Mouse (Mus musculus) midbrain, embryonic 10.5 days (tissue): ENCODE results near the gene Fam187b. TPM values are rescaled to one million over a fixed set of nuclear protein-coding genes. Genes with fewer than 3 reads are reported as not detected.
"Not testable (repeated sequence)": the region's sequence is repeated elsewhere in the genome, so short reads cannot be mapped to it uniquely, and the experiment has no call there.

ENCODE experiments used
- DNase-seq: peaks from one replicate; pipeline ENCODE4 v3.0.0-alpha.2; 2017; ENCODE audit warnings: low spot score
- H3K27ac ChIP-seq: fragments of 300-500 bp; sonication (generic); replicated peaks from 2 replicates; pipeline ENCODE4 v1.5.1; 2016; ENCODE audit warnings: mild to moderate bottlenecking
- H3K27me3 ChIP-seq: fragments of 300-500 bp; sonication (generic); 2 replicates; pipeline ENCODE4 v1.6.1; 2016; ENCODE audit warnings: low read depth, mild to moderate bottlenecking; ENCODE audit not compliant: poor library complexity, severe bottlenecking
- H3K36me3 ChIP-seq: fragments of 300-500 bp; sonication (generic); 2 replicates; pipeline ENCODE4 v1.6.1; 2016; ENCODE audit warnings: mild to moderate bottlenecking, moderate library complexity
- H3K4me1 ChIP-seq: fragments of 300-500 bp; sonication (generic); 2 replicates; pipeline ENCODE4 v1.6.1; 2016
- H3K4me3 ChIP-seq: fragments of 300-500 bp; sonication (generic); 2 replicates; pipeline ENCODE4 v1.5.1; 2016; ENCODE audit warnings: mild to moderate bottlenecking, moderate library complexity
- H3K9me3 ChIP-seq: fragments of 300-500 bp; sonication (generic); replicated peaks from 2 replicates; pipeline ENCODE4 v1.6.1; 2016; ENCODE audit warnings: mild to moderate bottlenecking
- WGBS: fragments of 180-500 bp; shearing (Covaris S2); methylation state at CpG from one replicate; pipeline ENCODE4 v1.1.7; 2016; 5-methylcytosine and 5-hydroxymethylcytosine counted together
- polyA plus RNA-seq: library from polyadenylated mRNA; unstranded; fragments of >200 nt; fragmentation: Nextera tagmentation; extraction: Ambion mirVana; gene quantifications from 2 replicates; pipeline ENCODE4 v1.2.1, GENCODE M21; 2016

The Fam187b gene
- polyA plus RNA-seq = 0.71 and 0.91 TPM in 2 replicates

- peak; percentile 88 for DNase-seq
- peak within 1 kb of the TSS; percentile 79 for H3K27ac ChIP-seq
- H3K36me3 ChIP-seq = peaks cover 6% of the 10 kb centered on the region; the same call in 1 of the 2 replicates
- no peaks in the 10 kb centered on the region for H3K9me3 ChIP-seq
- H3K4me1 ChIP-seq = peaks cover 21% of the 10 kb centered on the region
- WGBS = under 1% methylated on average over 37 of the region's 37 CpGs
- H3K27me3 ChIP-seq = peaks cover 22% of the 10 kb centered on the region
- H3K4me3 ChIP-seq = peak within 1 kb of the TSS; percentile 62
Observed at GRCm38 (mm10) chr7:30973501-30974289, at the start of gene Fam187b. Gene Fam187b, plus strand, starts transcription at chr7:30973790.

GRCm38 (mm10) chr7:30924071-30924470, 49.5 kb upstream of the Fam187b start:
- H3K9me3 ChIP-seq = no peaks in the 10 kb centered on the region
- DNase-seq = no peak
- H3K4me3 ChIP-seq = no peak overlapping the region
- H3K4me1 ChIP-seq = no peaks in the 10 kb centered on the region
- no peak overlapping the region for H3K27ac ChIP-seq
- 78% methylated on average over 3 of the region's 3 CpGs for WGBS
- H3K36me3 ChIP-seq = no peaks in the 10 kb centered on the region
- H3K27me3 ChIP-seq = no peaks in the 10 kb centered on the region

GRCm38 (mm10) chr7:30924581-30924980, 49.0 kb upstream of the Fam187b start, which contains the start of gene Hamp2:
Gene Hamp2, minus strand, starts transcription at chr7:30924681.
- H3K9me3 ChIP-seq, H3K27me3 ChIP-seq, DNase-seq, H3K36me3 ChIP-seq, H3K4me3 ChIP-seq, H3K4me1 ChIP-seq, H3K27ac ChIP-seq: not testable (repeated sequence)
- WGBS = 80% methylated on average over 2 of the region's 2 CpGs

- WGBS = 84% methylated on average over 6 of the region's 6 CpGs
- H3K27ac ChIP-seq, H3K36me3 ChIP-seq, H3K4me3 ChIP-seq, DNase-seq, H3K4me1 ChIP-seq, H3K27me3 ChIP-seq, H3K9me3 ChIP-seq: not testable (repeated sequence)
Observed at GRCm38 (mm10) chr7:30935422-30936099, 38.0 kb upstream of the Fam187b start.

GRCm38 (mm10) chr7:30940070-30940469, 33.5 kb upstream of the Fam187b start:
- not testable (repeated sequence) for H3K27ac ChIP-seq, H3K36me3 ChIP-seq, H3K4me1 ChIP-seq, DNase-seq, H3K9me3 ChIP-seq, H3K4me3 ChIP-seq, H3K27me3 ChIP-seq
- WGBS = 96% methylated on average over 1 of the region's 1 CpGs

- not testable (repeated sequence) for H3K27ac ChIP-seq, H3K4me3 ChIP-seq, H3K9me3 ChIP-seq, H3K27me3 ChIP-seq, H3K4me1 ChIP-seq, DNase-seq
- peaks cover 21% of the 10 kb centered on the region for H3K36me3 ChIP-seq
- WGBS = 68% methylated on average over 3 of the region's 3 CpGs
Observed at GRCm38 (mm10) chr7:30942365-30942764, 31.2 kb upstream of the Fam187b start.

GRCm38 (mm10) chr7:30943909-30944635, 29.5 kb upstream of the Fam187b start, which contains the start of gene Hamp:
Gene Hamp, minus strand, starts transcription at chr7:30944032.
- DNase-seq = no peak
- no peaks in the 10 kb centered on the region for H3K9me3 ChIP-seq
- WGBS = 74% methylated on average over 9 of the region's 9 CpGs
- H3K27me3 ChIP-seq = no peaks in the 10 kb centered on the region
- H3K4me3 ChIP-seq = no peak within 1 kb of the TSS
- no peaks in the 10 kb centered on the region for H3K4me1 ChIP-seq
- H3K36me3 ChIP-seq = peaks cover 32% of the 10 kb centered on the region
- H3K27ac ChIP-seq = no peak within 1 kb of the TSS

- WGBS = 82% methylated on average over 2 of the region's 2 CpGs
- not testable (repeated sequence) for H3K4me1 ChIP-seq, H3K27me3 ChIP-seq, H3K9me3 ChIP-seq, DNase-seq, H3K4me3 ChIP-seq, H3K27ac ChIP-seq
- peaks cover 39% of the 10 kb centered on the region for H3K36me3 ChIP-seq
Observed at GRCm38 (mm10) chr7:30944706-30945105, 28.9 kb upstream of the Fam187b start.

- not testable (repeated sequence) for H3K4me3 ChIP-seq, H3K9me3 ChIP-seq, DNase-seq, H3K4me1 ChIP-seq, H3K27me3 ChIP-seq, H3K27ac ChIP-seq
- peaks cover 46% of the 10 kb centered on the region for H3K36me3 ChIP-seq
- WGBS = 94% methylated on average over 7 of the region's 7 CpGs
Observed at GRCm38 (mm10) chr7:30945466-30945865, 28.1 kb upstream of the Fam187b start.

- H3K36me3 ChIP-seq = peaks cover 50% of the 10 kb centered on the region
- 91% methylated on average over 7 of the region's 7 CpGs for WGBS
- no peaks in the 10 kb centered on the region for H3K9me3 ChIP-seq
- DNase-seq = no peak
- H3K27me3 ChIP-seq = no peaks in the 10 kb centered on the region
- no peaks in the 10 kb centered on the region for H3K4me1 ChIP-seq
- H3K4me3 ChIP-seq = no peak overlapping the region
- no peak overlapping the region for H3K27ac ChIP-seq
Observed at GRCm38 (mm10) chr7:30945876-30946275, 27.7 kb upstream of the Fam187b start.

- H3K27me3 ChIP-seq = not testable (repeated sequence)
Observed at GRCm38 (mm10) chr7:30949902-30950301, 23.7 kb upstream of the Fam187b start.

GRCm38 (mm10) chr7:30952441-30953265, 20.9 kb upstream of the Fam187b start:
- no peak overlapping the region for H3K27ac ChIP-seq
- no peak overlapping the region for H3K4me3 ChIP-seq
- DNase-seq = no peak
- peaks cover 72% of the 10 kb centered on the region for H3K36me3 ChIP-seq
- no peaks in the 10 kb centered on the region for H3K9me3 ChIP-seq
- H3K4me1 ChIP-seq = peaks cover 15% of the 10 kb centered on the region
- WGBS = 93% methylated on average over 16 of the region's 16 CpGs
- H3K27me3 ChIP-seq = no peaks in the 10 kb centered on the region

More at GRCm38 (mm10) chr7:30949902-30950301, 23.7 kb upstream of the Fam187b start:
- H3K4me1 ChIP-seq, H3K27ac ChIP-seq, H3K4me3 ChIP-seq, H3K9me3 ChIP-seq, DNase-seq: not testable (repeated sequence)
- WGBS = 95% methylated on average over 3 of the region's 3 CpGs
- peaks cover 89% of the 10 kb centered on the region for H3K36me3 ChIP-seq
